Mouse (Mus musculus) gastrocnemius, adult 18-20 months (tissue): ENCODE results near the gene Sec31a. TPM values are rescaled to one million over a fixed set of nuclear protein-coding genes. Genes with fewer than 3 reads are reported as not detected.

Experiments used
- DNase-seq: peaks from one replicate; pipeline ENCODE4 v3.0.0; 2021; ENCODE audit warnings: low spot score
- total RNA-seq, 2 experiments: library from RNA; stranded (reverse); gene quantifications; 2 replicates each; pipeline ENCODE4 v1.2.3; 2021

Gene Sec31a
- total RNA-seq, 2 experiments from 2014 or later, result 57.6 to 64.1 TPM

- no peak for DNase-seq
These were observed 65.1 kb downstream of the Sec31a start for GRCm38 (mm10) chr5:100350907-100351456.

GRCm38 (mm10) chr5:100349287-100350215 is 66.5 kb downstream of the Sec31a start:
- DNase-seq, result no peak

GRCm38 (mm10) chr5:100345118-100345517 is 70.9 kb downstream of the Sec31a start:
- DNase-seq, result no peak

- no peak for DNase-seq
These were observed 72.9 kb downstream of the Sec31a start for GRCm38 (mm10) chr5:100343087-100343486.

GRCm38 (mm10) chr5:100342422-100342821 is 73.6 kb downstream of the Sec31a start:
- no peak for DNase-seq

GRCm38 (mm10) chr5:100341042-100341441 is 75.0 kb downstream of the Sec31a start:
- no peak for DNase-seq

- no peak for DNase-seq
These were observed 78.2 kb downstream of the Sec31a start for GRCm38 (mm10) chr5:100337852-100338251.

GRCm38 (mm10) chr5:100336876-100337275 is 79.2 kb downstream of the Sec31a start:
- no peak for DNase-seq

- no peak for DNase-seq
These were observed 80.4 kb downstream of the Sec31a start for GRCm38 (mm10) chr5:100335581-100336080.

GRCm38 (mm10) chr5:100334686-100335085 is 81.3 kb downstream of the Sec31a start:
- DNase-seq, result no peak

GRCm38 (mm10) chr5:100333607-100334380 is 82.2 kb downstream of the Sec31a start:
- no peak for DNase-seq

- DNase-seq, result no peak
These were observed 83.6 kb downstream of the Sec31a start for GRCm38 (mm10) chr5:100332300-100333004.

- DNase-seq, result no peak
These were observed 84.4 kb downstream of the Sec31a start for GRCm38 (mm10) chr5:100331636-100332035.

GRCm38 (mm10) chr5:100322081-100322480 is 94.0 kb downstream of the Sec31a start:
- DNase-seq, result peak; percentile 41

- DNase-seq, result no peak
These were observed 98.2 kb downstream of the Sec31a start for GRCm38 (mm10) chr5:100317842-100318241.

GRCm38 (mm10) chr5:100317010-100317409 is 99.0 kb downstream of the Sec31a start:
- no peak for DNase-seq

- DNase-seq, result no peak
These were observed 100.4 kb downstream of the Sec31a start for GRCm38 (mm10) chr5:100315646-100316045.

GRCm38 (mm10) chr5:100312391-100312790 is 103.6 kb downstream of the Sec31a start:
- no peak for DNase-seq
